Mouse (Mus musculus): ENCODE results near the gene Clpsl2. TPM values are rescaled to one million over a fixed set of nuclear protein-coding genes. Genes with fewer than 3 reads are reported as not detected.

The Clpsl2 gene
- polyA plus RNA-seq, 1 experiment: not detected

GRCm38 (mm10) chr17:28524009-28524695 lies 25.1 kb upstream of the Clpsl2 start:
- H3K4me1 ChIP-seq (ENCODE audit: control insufficient read depth): peaks cover 9% of the 10 kb centered on the region
- no peak overlapping the region for H3K4me3 ChIP-seq (replicated peaks)
- no peaks in the 10 kb centered on the region for H3K9me3 ChIP-seq (ENCODE audit: control insufficient read depth, low read length)
- peaks cover 40% of the 10 kb centered on the region for H3K27me3 ChIP-seq (ENCODE audit: control insufficient read depth)
- H3K36me3 ChIP-seq (ENCODE audit: control insufficient read depth): no peaks in the 10 kb centered on the region
- TF ChIP-seq TAL1 (IDR thresholded peaks at IDR 0.05; ENCODE audit: low read length): no peak
- TF ChIP-seq GATA1 (IDR thresholded peaks at IDR 0.05; ENCODE audit: low read length): no peak

GRCm38 (mm10) chr17:28524831-28525430 lies 24.3 kb upstream of the Clpsl2 start:
- TF ChIP-seq TAL1 (IDR thresholded peaks at IDR 0.05; ENCODE audit: low read length) (no peak), GATA1 (IDR thresholded peaks at IDR 0.05; ENCODE audit: low read length) (no peak)
- Histone ChIP-seq H3K27me3 (ENCODE audit: control insufficient read depth) (peaks cover 38% of the 10 kb centered on the region), H3K36me3 (ENCODE audit: control insufficient read depth) (no peaks in the 10 kb centered on the region), H3K4me1 (ENCODE audit: control insufficient read depth) (peaks cover 9% of the 10 kb centered on the region), H3K9me3 (ENCODE audit: control insufficient read depth, low read length) (no peaks in the 10 kb centered on the region), H3K4me3 (replicated peaks) (no peak overlapping the region)

DNA sequence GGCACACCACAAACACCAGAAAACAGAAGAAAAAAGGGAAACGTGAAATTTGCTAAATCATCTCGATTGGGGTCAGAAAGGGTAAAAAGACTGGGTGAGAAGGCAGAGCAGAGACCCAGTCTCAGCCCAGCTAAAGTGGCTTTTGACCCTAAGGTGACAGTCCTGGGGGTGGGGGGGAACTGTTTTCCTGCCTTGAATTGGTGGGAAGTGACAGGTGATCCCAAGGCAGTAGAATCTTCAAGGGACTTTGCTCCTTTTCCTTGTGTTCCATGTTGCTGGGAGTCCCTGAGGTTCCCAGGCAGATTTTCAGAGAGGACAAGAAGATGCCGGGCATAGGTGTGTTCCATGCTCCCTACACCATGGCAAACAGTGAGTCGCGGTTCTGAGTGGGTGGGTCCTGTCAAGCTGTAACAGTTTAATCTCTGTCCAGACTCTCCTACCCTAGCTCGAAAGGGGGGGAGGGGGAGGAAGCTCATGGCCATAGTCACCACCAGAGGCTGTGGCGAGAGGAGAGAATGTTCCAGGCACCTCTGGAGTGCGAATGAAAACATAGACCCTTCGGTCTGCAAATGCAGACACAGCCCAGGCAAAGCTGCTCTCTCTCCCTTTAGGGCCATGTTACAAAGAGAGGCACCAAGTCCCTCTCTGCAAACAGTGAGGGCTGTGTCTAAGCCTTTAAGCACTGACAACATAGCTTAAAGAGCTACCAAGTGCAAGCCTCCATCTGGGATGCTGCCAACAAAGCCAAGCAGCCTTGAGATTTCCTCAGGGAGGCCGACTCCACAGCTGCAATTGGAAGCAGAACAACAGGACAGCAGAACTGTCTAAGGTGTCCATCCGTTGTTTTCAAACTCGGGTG lies 21.8 kb upstream of the Clpsl2 start:
- Histone ChIP-seq H3K36me3 (ENCODE audit: control insufficient read depth) (no peaks in the 10 kb centered on the region), H3K9me3 (ENCODE audit: control insufficient read depth, low read length) (no peaks in the 10 kb centered on the region), H3K4me1 (ENCODE audit: control insufficient read depth) (peaks cover 8% of the 10 kb centered on the region), H3K27me3 (ENCODE audit: control insufficient read depth) (peaks cover 31% of the 10 kb centered on the region), H3K4me3 (replicated peaks) (no peak overlapping the region)
- TF ChIP-seq GATA1 (IDR thresholded peaks at IDR 0.05; ENCODE audit: low read length) (no peak), TAL1 (IDR thresholded peaks at IDR 0.05; ENCODE audit: low read length) (no peak)

- Histone ChIP-seq H3K36me3 (ENCODE audit: control insufficient read depth) (no peaks in the 10 kb centered on the region), H3K4me1 (ENCODE audit: control insufficient read depth) (peaks cover 3% of the 10 kb centered on the region), H3K9me3 (ENCODE audit: control insufficient read depth, low read length) (no peaks in the 10 kb centered on the region), H3K4me3 (replicated peaks) (no peak overlapping the region), H3K27me3 (ENCODE audit: control insufficient read depth) (peaks cover 25% of the 10 kb centered on the region)
- TF ChIP-seq TAL1 (IDR thresholded peaks at IDR 0.05; ENCODE audit: low read length): no peak
These were observed 21.2 kb upstream of the Clpsl2 start for GRCm38 (mm10) chr17:28528043-28528351.

DNA sequence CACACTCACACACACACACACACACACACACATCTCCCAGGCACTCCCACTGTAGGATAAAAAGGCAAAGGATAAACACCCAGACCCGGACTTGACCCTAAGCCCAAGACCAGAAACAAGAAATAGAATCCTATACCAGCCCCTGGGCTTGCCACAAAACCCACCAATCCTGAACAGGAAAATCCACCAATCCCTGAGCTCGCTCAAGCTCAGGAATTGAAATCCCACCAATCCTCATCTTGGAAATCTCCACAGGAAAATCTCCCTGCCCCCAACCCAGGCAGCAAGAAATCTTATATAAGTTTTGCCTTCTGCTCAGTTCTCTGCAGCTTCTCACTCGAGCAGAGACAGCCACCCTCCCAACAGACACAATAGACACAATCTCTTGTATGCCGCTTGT lies 20.1 kb upstream of the Clpsl2 start:
- no peaks in the 10 kb centered on the region for H3K36me3 ChIP-seq (ENCODE audit: control insufficient read depth)
- H3K4me1 ChIP-seq (ENCODE audit: control insufficient read depth): no peaks in the 10 kb centered on the region
- H3K4me3 ChIP-seq (replicated peaks): no peak overlapping the region
- TF ChIP-seq GATA1 (IDR thresholded peaks at IDR 0.05; ENCODE audit: low read length): no peak
- no peak for TF ChIP-seq TAL1 (IDR thresholded peaks at IDR 0.05; ENCODE audit: low read length)
- H3K9me3 ChIP-seq (ENCODE audit: control insufficient read depth, low read length): no peaks in the 10 kb centered on the region
- peaks cover 14% of the 10 kb centered on the region for H3K27me3 ChIP-seq (ENCODE audit: control insufficient read depth)

- no peak within 1 kb of the TSS for H3K4me3 ChIP-seq (replicated peaks)
- H3K4me1 ChIP-seq (ENCODE audit: control insufficient read depth): no peaks in the 10 kb centered on the region
- H3K36me3 ChIP-seq (ENCODE audit: control insufficient read depth): no peaks in the 10 kb centered on the region
- H3K27me3 ChIP-seq (ENCODE audit: control insufficient read depth): peaks cover 7% of the 10 kb centered on the region
- TF ChIP-seq GATA1 (IDR thresholded peaks at IDR 0.05; ENCODE audit: low read length) (no peak), TAL1 (IDR thresholded peaks at IDR 0.05; ENCODE audit: low read length) (no peak)
- no peaks in the 10 kb centered on the region for H3K9me3 ChIP-seq (ENCODE audit: control insufficient read depth, low read length)
These were observed 18.7 kb upstream of the Clpsl2 start, which contains the start of gene Armc12 for GRCm38 (mm10) chr17:28530506-28530905. Armc12 (plus strand) TSS chr17:28530806.

DNA sequence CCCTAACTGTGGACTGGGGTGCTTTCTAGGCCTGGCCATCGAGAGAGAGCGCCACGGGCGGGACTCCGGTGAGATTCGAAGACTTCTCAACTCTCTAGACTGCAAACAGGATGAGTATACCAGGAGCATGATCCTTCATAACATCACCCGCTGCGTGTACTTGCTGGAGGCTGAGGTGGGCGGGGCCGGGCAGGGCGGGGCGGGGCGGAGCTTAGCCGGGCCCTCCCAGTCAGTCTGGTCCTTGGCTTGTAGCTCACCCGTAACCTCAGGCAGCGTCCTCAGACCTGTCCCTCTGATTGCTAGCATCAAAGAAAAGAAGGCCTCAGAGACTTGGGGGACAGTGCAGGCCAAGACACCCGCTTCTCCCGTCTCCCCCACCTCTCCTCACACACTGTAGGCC lies 17.3 kb upstream of the Clpsl2 start:
- TF ChIP-seq TAL1 (IDR thresholded peaks at IDR 0.05; ENCODE audit: low read length): no peak
- no peak for TF ChIP-seq GATA1 (IDR thresholded peaks at IDR 0.05; ENCODE audit: low read length)
- peaks cover 7% of the 10 kb centered on the region for H3K27me3 ChIP-seq (ENCODE audit: control insufficient read depth)
- H3K4me3 ChIP-seq (replicated peaks): no peak overlapping the region
- no peaks in the 10 kb centered on the region for H3K9me3 ChIP-seq (ENCODE audit: control insufficient read depth, low read length)
- H3K4me1 ChIP-seq (ENCODE audit: control insufficient read depth): no peaks in the 10 kb centered on the region
- no peaks in the 10 kb centered on the region for H3K36me3 ChIP-seq (ENCODE audit: control insufficient read depth)

- Histone ChIP-seq H3K4me1 (ENCODE audit: control insufficient read depth) (no peaks in the 10 kb centered on the region), H3K36me3 (ENCODE audit: control insufficient read depth) (no peaks in the 10 kb centered on the region), H3K4me3 (replicated peaks) (no peak overlapping the region), H3K27me3 (ENCODE audit: control insufficient read depth) (peaks cover 7% of the 10 kb centered on the region), H3K9me3 (ENCODE audit: control insufficient read depth, low read length) (no peaks in the 10 kb centered on the region)
- TF ChIP-seq TAL1 (IDR thresholded peaks at IDR 0.05; ENCODE audit: low read length) (no peak), GATA1 (IDR thresholded peaks at IDR 0.05; ENCODE audit: low read length) (no peak)
These were observed 16.7 kb upstream of the Clpsl2 start for GRCm38 (mm10) chr17:28532557-28532956.

DNA sequence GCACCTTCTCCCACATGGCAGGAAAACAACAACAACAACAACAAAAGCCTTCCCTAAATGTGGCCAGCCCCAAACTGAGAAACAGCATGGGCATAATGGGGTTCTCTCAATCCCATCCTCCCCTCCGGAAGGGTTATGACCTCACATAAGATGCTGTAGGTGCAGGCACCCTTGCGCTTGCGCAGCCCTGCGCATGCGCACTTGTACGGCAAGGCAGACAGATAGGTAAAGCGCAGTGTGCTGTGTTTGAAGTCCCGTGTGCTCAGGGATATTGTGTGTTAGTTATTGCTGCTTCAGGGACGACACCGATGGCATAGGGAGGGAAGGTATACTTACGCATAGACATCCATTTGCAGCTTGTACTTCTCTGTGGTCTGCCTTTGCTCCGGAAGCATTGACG lies 15.9 kb upstream of the Clpsl2 start:
- Histone ChIP-seq H3K4me1 (ENCODE audit: control insufficient read depth) (no peaks in the 10 kb centered on the region), H3K36me3 (ENCODE audit: control insufficient read depth) (no peaks in the 10 kb centered on the region), H3K4me3 (replicated peaks) (no peak overlapping the region), H3K9me3 (ENCODE audit: control insufficient read depth, low read length) (peaks cover 5% of the 10 kb centered on the region), H3K27me3 (ENCODE audit: control insufficient read depth) (peaks cover 9% of the 10 kb centered on the region)
- TF ChIP-seq GATA1 (IDR thresholded peaks at IDR 0.05; ENCODE audit: low read length): no peak
- TF ChIP-seq TAL1 (IDR thresholded peaks at IDR 0.05; ENCODE audit: low read length): no peak

All from erythroblast, embryonic 14.5 days (primary cell).